Mouse (Mus musculus) ES-Bruce4 (cell line): ENCODE data around the gene Casz1. TPM values are rescaled to one million over a fixed set of nuclear protein-coding genes. Genes with fewer than 3 reads are reported as not detected.

Source experiments
- H3K27ac ChIP-seq: 2 replicates; pipeline ENCODE4 v1.5.1; 2012; ENCODE audit warnings: low read length, inconsistent platforms; ENCODE audit not compliant: insufficient read depth
- H3K27me3 ChIP-seq: 2 replicates; pipeline ENCODE4 v1.6.1; 2012; ENCODE audit warnings: mild to moderate bottlenecking, low read length, inconsistent platforms; ENCODE audit not compliant: control insufficient read depth, poor library complexity, insufficient read depth, severe bottlenecking
- H3K36me3 ChIP-seq: 2 replicates; pipeline ENCODE4 v1.6.1; 2012; ENCODE audit warnings: inconsistent platforms, mild to moderate bottlenecking, low read length, moderate library complexity; ENCODE audit not compliant: control insufficient read depth, poor library complexity, insufficient read depth, severe bottlenecking
- H3K4me1 ChIP-seq: one replicate; pipeline ENCODE4 v1.8.1; 2011; ENCODE audit warnings: low read length; ENCODE audit not compliant: control insufficient read depth, insufficient read depth
- H3K4me3 ChIP-seq: 2 replicates; pipeline ENCODE4 v1.5.1; 2011; ENCODE audit warnings: low read depth, mild to moderate bottlenecking, low read length
- H3K9ac ChIP-seq: 2 replicates; pipeline ENCODE4 v1.6.1; 2012; ENCODE audit warnings: low read depth, mild to moderate bottlenecking, inconsistent platforms; ENCODE audit not compliant: poor library complexity, severe bottlenecking
- H3K9me3 ChIP-seq: replicated peaks from 2 replicates; pipeline ENCODE4 v1.6.1; 2012; ENCODE audit warnings: mild to moderate bottlenecking, low read length, inconsistent platforms; ENCODE audit not compliant: control insufficient read depth, poor library complexity, insufficient read depth, severe bottlenecking
- CTCF ChIP-seq: IDR thresholded peaks from one replicate; pipeline ENCODE4 v1.8.1; 2011; ENCODE audit warnings: low read depth, low read length
- EP300 ChIP-seq: IDR thresholded peaks from 2 replicates; pipeline ENCODE4 v1.6.1; 2011; ENCODE audit warnings: low read depth, low read length; ENCODE audit not compliant: insufficient read depth
- POLR2A ChIP-seq: IDR thresholded peaks from one replicate; pipeline ENCODE4 v1.8.1; 2011; ENCODE audit warnings: low read length; ENCODE audit not compliant: insufficient read depth
- polyA plus RNA-seq: library from polyadenylated mRNA; stranded (reverse); fragments of >200 nt; gene quantifications from 2 replicates; pipeline ENCODE4 v1.2.4, GENCODE M21; 2011; ENCODE audit warnings: low read depth; ENCODE audit not compliant: missing spikeins, insufficient read depth, insufficient read length

Gene Casz1
- polyA plus RNA-seq, 1 experiment: 15.6 TPM

- no peaks in the 10 kb centered on the region for H3K27me3 ChIP-seq
- no peaks in the 10 kb centered on the region for H3K36me3 ChIP-seq
- H3K4me3 ChIP-seq: no peak overlapping the region
- no peak overlapping the region for H3K9ac ChIP-seq
- no peak overlapping the region for H3K27ac ChIP-seq
- peaks cover 7% of the 10 kb centered on the region for H3K4me1 ChIP-seq
- no peaks in the 10 kb centered on the region for H3K9me3 ChIP-seq
- TF ChIP-seq POLR2A (no peak), EP300 (no peak), CTCF (no peak)
These were observed 78.2 kb downstream of the Casz1 start for GRCm38 (mm10) chr4:148882360-148882929.

GRCm38 (mm10) chr4:148884596-148884995 lies 80.4 kb downstream of the Casz1 start:
- no peaks in the 10 kb centered on the region for H3K36me3 ChIP-seq
- TF ChIP-seq CTCF: no peak
- no peak for TF ChIP-seq EP300
- no peak for TF ChIP-seq POLR2A

DNA sequence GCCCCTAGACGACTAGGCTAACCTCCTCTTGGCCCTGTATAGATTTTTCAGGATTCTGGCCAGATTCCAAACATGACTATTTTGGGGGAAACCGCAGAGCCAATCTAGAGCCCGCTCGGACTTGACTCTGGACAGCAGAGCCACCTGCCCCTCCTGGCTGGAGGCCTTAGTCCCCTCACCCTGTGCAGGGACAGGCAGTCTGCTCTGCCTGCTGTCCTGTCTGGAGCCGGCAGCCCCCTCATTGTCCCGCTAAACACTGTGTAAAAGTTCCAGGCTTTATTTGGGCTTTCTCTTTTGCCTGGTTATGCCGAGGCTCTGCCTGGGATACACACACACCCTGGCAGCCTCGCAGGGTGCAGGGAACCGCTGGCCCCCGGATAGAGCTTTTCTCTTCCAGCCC lies 81.2 kb downstream of the Casz1 start:
- H3K9ac ChIP-seq: no peak overlapping the region
- peaks cover 3% of the 10 kb centered on the region for H3K4me1 ChIP-seq
- H3K27ac ChIP-seq: no peak overlapping the region
- H3K4me3 ChIP-seq: no peak overlapping the region
- no peaks in the 10 kb centered on the region for H3K36me3 ChIP-seq
- no peaks in the 10 kb centered on the region for H3K27me3 ChIP-seq
- TF ChIP-seq EP300: no peak
- no peak for TF ChIP-seq POLR2A
- no peak for TF ChIP-seq CTCF
- no peaks in the 10 kb centered on the region for H3K9me3 ChIP-seq

More at GRCm38 (mm10) chr4:148884596-148884995, 80.4 kb downstream of the Casz1 start:
- no peak overlapping the region for H3K4me3 ChIP-seq
- H3K27me3 ChIP-seq: no peaks in the 10 kb centered on the region
- H3K4me1 ChIP-seq: peaks cover 3% of the 10 kb centered on the region
- H3K9ac ChIP-seq: no peak overlapping the region
- no peaks in the 10 kb centered on the region for H3K9me3 ChIP-seq
- H3K27ac ChIP-seq: no peak overlapping the region

DNA sequence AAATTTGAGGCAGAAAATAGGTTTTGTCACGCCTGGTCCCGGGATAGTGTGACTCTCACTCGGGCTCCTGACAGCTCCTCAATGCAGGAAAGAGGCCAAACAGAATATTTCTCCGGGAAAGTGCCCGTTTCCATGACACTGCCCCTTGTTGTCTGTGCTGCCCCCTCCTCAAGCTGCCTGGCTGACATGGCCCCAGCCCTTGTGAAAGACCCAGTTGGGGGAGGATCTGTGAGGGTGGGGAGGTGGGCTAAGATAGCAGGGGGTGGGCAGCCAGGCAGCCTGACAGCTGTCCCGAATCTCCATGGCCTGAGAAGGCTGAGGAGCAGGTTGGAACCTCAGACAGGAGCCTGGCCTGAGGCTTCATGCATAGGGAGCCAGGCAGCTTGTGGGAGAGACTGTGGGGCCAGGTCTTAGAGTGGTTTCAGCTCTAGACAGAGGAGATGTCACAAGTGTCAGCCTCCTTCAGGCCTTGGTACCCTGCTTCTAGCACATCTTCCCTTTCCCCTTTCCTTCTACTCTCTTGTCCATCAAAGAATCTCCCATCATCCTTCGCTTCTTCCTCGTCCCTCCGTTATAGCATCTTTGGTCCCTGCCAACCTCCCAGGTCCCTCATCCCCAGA lies 81.8 kb downstream of the Casz1 start:
- TF ChIP-seq EP300: no peak
- no peak for TF ChIP-seq CTCF
- no peak for TF ChIP-seq POLR2A
- no peaks in the 10 kb centered on the region for H3K36me3 ChIP-seq
- H3K9ac ChIP-seq: no peak overlapping the region
- H3K4me3 ChIP-seq: no peak overlapping the region
- H3K9me3 ChIP-seq: no peaks in the 10 kb centered on the region
- no peaks in the 10 kb centered on the region for H3K27me3 ChIP-seq
- H3K27ac ChIP-seq: no peak overlapping the region
- peaks cover 2% of the 10 kb centered on the region for H3K4me1 ChIP-seq

GRCm38 (mm10) chr4:148888229-148888628 lies 84.0 kb downstream of the Casz1 start:
- no peak overlapping the region for H3K9ac ChIP-seq
- no peaks in the 10 kb centered on the region for H3K36me3 ChIP-seq
- peaks cover 4% of the 10 kb centered on the region for H3K4me1 ChIP-seq
- H3K4me3 ChIP-seq: no peak overlapping the region
- H3K27me3 ChIP-seq: no peaks in the 10 kb centered on the region
- no peaks in the 10 kb centered on the region for H3K9me3 ChIP-seq
- no peak overlapping the region for H3K27ac ChIP-seq
- TF ChIP-seq EP300: no peak
- TF ChIP-seq POLR2A: no peak
- TF ChIP-seq CTCF: no peak

- no peak for TF ChIP-seq EP300
- TF ChIP-seq CTCF: no peak
- TF ChIP-seq POLR2A: no peak
- peaks cover 4% of the 10 kb centered on the region for H3K4me1 ChIP-seq
- no peaks in the 10 kb centered on the region for H3K9me3 ChIP-seq
- H3K27me3 ChIP-seq: no peaks in the 10 kb centered on the region
- H3K27ac ChIP-seq: no peak overlapping the region
- no peaks in the 10 kb centered on the region for H3K36me3 ChIP-seq
- H3K4me3 ChIP-seq: no peak overlapping the region
- no peak overlapping the region for H3K9ac ChIP-seq
These were observed 84.8 kb downstream of the Casz1 start for GRCm38 (mm10) chr4:148889011-148889410.
